Mouse (Mus musculus): Measurements from ENCODE around the gene Rnf146. TPM values are rescaled to one million over a fixed set of nuclear protein-coding genes. Genes with fewer than 3 reads are reported as not detected.
A peak's percentile ranks its signal among the peaks of the same experiment; 100 is the strongest.
"Not testable (repeated sequence)": the region's sequence is repeated elsewhere in the genome, so short reads cannot be mapped to it uniquely, and the experiment has no call there.

Gene Rnf146
- total RNA-seq (2021), result 10 to 100 TPM; 81.5 to 85.9 TPM

DNA sequence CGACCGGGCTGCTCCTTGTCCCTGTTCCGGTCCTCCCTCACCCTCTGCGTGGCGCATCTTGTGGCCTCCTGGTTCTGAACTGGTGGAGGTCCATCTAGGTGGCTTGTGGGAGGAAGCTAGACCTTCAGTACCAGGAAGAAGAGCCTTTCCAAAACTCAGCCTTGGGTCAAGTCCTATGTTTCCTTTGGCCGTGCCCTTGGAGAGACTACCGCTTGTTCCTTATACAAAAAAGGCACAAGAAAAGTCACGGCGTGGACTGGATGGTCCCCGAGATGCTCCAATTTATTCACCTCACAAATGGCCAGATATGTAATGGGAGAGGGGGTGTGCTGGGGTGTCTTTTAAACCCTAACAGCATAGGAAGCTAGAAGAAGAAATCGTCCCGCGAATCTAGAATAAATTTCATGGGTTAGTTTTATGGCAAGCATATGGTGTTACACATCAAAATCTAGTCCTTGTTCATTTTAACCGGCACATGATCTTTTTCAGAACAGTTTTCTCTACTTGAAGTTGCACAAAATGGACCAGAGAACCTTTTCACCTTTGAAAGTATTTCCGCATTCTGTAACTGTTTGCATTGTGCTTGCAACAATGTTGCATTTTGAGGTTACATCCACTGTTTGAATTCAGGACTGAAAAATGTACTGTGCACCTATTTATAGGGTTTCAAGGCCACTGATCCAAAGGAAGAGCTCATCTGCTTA is at the start of gene Rnf146:
Gene Rnf146 (minus strand): TSS at position 246 of the 704 bp plus-strand sequence.
- DNase-seq, result no peak
- intact Hi-C loops (cut with DNase I), result no loop called here

DNA sequence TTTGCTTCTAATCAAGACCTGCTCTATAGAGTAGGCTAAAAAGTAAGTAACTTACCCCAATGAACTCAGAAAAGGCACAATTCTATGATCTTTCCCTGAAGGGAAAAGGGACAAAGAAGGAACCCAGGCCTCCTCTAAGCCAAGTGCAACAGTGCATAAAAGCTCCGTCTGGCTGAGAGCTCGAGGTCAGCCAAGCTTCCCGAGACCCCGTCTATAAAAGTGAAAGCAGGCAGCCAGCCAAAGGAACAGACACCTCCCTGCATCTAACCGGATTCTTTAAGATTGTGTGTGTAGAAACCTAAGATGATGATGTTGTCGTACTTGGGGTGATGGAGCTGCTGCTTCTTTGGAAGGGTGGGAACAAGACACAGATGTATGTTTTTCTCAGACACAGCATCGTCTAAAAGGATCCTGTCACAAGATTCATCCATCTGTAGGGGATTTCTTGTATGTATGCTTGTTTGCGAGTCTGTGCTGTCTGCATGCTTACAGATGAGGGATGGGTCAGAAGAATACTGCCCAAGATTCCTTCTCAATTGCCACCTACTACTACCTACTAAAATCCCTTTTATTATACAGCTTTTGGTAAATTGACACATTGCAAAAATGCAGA is 40.5 kb upstream of the Rnf146 start:
- peak; percentile 88 for DNase-seq
- intact Hi-C loops (cut with DNase I), result no loop called here

DNA sequence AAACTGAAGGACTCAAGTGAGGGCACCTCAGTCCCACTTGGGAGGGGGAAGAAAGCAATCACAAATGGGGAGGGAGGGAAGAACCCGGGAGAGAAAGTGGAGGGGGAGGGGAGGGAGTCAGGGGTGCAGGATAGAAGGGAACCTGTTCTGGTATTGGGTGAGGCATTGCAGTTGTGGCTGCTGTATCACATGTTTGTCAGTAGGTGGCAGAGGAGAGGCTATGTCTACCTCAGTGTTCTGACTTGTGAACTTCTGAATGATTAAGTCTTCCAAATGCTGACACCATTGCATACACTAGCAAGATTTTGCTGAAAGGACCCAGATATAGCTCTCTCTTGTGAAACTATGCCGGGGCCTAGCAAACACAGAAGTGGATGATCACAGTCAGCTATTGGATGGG is 32.6 kb upstream of the Rnf146 start:
- intact Hi-C loops (cut with DNase I); DNase-seq: not testable (repeated sequence)

GRCm38 (mm10) chr10:29381558-29381957 is 19.3 kb upstream of the Rnf146 start:
- DNase-seq, result no peak
- intact Hi-C loops (cut with DNase I), result no loop called here

DNA sequence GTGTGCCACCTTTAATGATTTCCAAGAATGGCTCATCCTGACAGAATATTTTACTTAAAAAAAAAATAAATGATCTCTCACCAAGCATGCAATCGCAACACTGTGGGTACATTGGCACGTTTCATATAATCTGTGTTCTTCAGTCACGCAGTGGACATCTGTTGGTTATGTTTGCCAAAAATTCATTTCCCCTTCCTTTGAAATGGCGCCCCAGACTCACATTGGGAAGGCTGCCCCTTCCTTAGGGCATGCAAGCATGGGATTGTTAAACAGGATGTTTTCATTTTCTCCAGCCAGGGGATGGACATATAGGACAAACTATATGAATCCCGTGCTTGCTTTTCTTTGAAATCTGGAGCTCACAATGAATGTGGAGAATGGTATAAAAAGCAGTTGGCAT is 11.8 kb upstream of the Rnf146 start:
- intact Hi-C loops (cut with DNase I), result no loop called here
- peak; percentile 10 for DNase-seq

- intact Hi-C loops (cut with DNase I), result no loop called here
- DNase-seq, result peak; percentile 90
Measured at GRCm38 (mm10) chr10:29361464-29362196, 612 bp downstream of the Rnf146 start.

GRCm38 (mm10) chr10:29361095-29361463 is 1.2 kb downstream of the Rnf146 start:
- intact Hi-C loops (cut with DNase I), result no loop called here
- no peak for DNase-seq

GRCm38 (mm10) chr10:29354183-29354582 is 8.1 kb downstream of the Rnf146 start:
- peak; percentile 10 for DNase-seq
- intact Hi-C loops (cut with DNase I), result no loop called here

DNA sequence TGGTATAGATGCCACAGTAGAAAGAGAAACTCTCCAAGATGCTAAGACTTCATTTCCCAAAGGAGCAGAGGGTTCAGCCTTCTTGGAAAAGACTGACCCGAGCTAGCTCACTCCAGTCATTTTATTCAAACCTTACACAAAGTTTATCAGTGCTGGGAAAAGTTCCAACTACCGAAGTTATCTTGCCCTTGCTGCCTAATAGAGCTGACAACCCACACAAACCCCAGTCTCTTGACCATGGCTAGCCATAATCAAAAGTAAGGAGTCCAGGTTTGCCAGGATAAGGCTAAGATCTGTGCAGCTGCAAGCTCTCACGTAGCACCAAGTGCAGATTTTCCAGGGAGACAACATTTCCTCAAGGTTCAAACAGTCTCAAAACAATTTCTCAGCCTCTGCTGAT is 9.7 kb downstream of the Rnf146 start:
- intact Hi-C loops (cut with DNase I), result no loop called here

GRCm38 (mm10) chr10:29351420-29351819 is 10.8 kb downstream of the Rnf146 start:
- DNase-seq, result no peak
- intact Hi-C loops (cut with DNase I), result no loop called here

More for the DNA sequence above, 9.7 kb downstream of the Rnf146 start:
- no peak for DNase-seq

DNA sequence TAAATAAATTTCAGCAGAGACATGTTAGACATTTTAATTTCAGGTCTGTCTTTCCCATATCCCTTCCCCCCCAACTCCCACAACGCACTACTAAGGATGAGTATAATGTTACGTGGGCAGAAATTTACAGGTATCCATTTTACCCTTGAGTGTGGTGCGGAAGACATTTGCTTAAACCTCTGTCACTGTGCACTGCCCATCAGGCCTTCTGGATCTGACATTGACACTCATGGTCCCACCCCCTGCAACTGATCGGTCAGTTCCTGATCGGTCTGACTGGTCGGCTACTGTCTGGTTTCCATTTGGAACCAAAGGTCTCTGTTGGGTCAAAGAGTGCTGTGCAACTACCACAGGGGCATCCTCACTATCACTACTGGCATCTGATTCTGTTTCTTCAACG is 15.6 kb downstream of the Rnf146 start:
- no peak for DNase-seq
- intact Hi-C loops (cut with DNase I), result no loop called here

DNA sequence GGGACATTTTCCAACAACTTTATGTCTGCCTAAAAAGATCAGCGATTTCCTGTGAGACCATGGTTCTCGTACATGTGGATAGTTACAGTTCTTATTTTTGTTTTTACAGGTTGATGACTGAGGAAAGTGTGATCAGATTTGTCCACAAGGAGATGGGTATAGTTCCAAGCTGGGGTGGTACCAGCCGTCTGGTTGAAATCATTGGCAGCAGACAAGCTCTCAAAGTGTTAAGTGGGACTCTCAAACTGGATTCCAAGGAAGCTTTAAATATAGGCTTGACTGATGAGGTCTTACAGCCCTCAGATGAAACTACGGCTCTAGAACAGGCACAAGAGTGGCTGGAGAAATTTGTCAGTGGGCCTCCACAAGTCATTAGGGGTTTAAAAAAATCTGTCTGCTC is 18.0 kb downstream of the Rnf146 start:
- intact Hi-C loops (cut with DNase I), result no loop called here
- DNase-seq, result no peak

GRCm38 (mm10) chr10:29338355-29339056 is 23.7 kb downstream of the Rnf146 start:
- peak; percentile 63 for DNase-seq
- intact Hi-C loops (cut with DNase I), result no loop called here

GRCm38 (mm10) chr10:29333836-29334235 is 28.4 kb downstream of the Rnf146 start:
- intact Hi-C loops (cut with DNase I), result no loop called here
- DNase-seq, result no peak

DNA sequence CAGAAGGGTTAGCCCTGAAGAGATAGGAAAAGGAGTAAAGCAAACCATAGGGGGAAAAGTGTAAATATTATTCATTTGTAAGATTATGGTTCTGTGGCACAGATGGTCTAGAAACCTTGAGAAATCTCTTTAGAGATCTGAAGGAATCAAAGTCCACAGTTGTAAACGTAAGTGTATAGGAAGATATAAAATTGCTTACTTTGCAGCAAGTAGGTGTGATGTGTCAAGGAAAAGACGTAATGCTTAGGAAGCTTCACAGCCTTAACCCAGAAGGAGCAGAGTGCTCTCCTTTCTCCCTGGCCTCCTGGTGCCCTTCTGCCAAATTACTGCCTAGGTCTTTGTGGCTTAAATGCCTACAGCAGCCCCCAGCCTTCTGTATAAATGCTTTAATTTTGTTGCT is 37.4 kb downstream of the Rnf146 start:
- intact Hi-C loops (cut with DNase I), result no loop called here
- DNase-seq, result no peak

DNA sequence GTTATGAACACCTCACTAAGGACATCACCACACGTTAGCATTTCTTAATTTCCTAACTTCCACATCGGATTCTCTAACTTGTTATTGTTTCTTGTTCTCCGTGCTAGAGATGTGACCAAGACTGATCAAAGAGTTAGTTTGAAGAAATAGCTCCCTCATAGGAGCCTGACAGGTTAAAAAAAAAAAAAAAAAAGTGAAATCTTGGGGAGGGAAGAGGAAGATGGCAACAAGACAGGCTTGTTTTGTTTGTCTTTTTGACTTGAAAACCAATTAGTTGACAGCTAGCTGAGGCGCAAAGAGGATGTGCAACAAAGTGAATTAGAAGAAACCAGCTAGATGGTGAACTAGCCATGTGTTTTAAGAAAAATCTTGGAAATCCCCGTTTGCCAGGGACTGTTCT is 48.3 kb downstream of the Rnf146 start:
- intact Hi-C loops (cut with DNase I), result no loop called here
- no peak for DNase-seq

GRCm38 (mm10) chr10:29313064-29313638 is 49.1 kb downstream of the Rnf146 start, which contains the start of gene Echdc1:
Echdc1 (plus strand) TSS chr10:29313166.
- peak; percentile 89 for DNase-seq
- intact Hi-C loops (cut with DNase I), result no loop called here

- no peak for DNase-seq
- intact Hi-C loops (cut with DNase I), result no loop called here
Measured at GRCm38 (mm10) chr10:29311480-29312219, 50.6 kb downstream of the Rnf146 start.

GRCm38 (mm10) chr10:29302230-29302629 is 60.0 kb downstream of the Rnf146 start:
- intact Hi-C loops (cut with DNase I), result no loop called here
- no peak for DNase-seq

Measured in left cerebral cortex, postnatal 4 days (tissue).